Mouse (Mus musculus): ENCODE data around the gene Ano2. TPM values are rescaled to one million over a fixed set of nuclear protein-coding genes. Genes with fewer than 3 reads are reported as not detected.

Ano2 gene
- total and polyA plus RNA-seq, 3 experiments: not detected

- Histone ChIP-seq H3K4me3 (replicated peaks in 1 of 3; ENCODE audit: low read depth in 2 of 3, low read length in 2 of 3, poor library complexity in 1 of 3) (no peak overlapping the region), H3K79me2 (replicated peaks; ENCODE audit: control insufficient read depth, extremely low read depth, insufficient read depth, poor library complexity, severe bottlenecking) (no peaks in the 10 kb centered on the region), H3K4me2 (ENCODE audit: insufficient read depth, low read depth, poor library complexity, severe bottlenecking) (no peak overlapping the region), H3K27me3 (replicated peaks) (peaks cover 77% of the 10 kb centered on the region), H3K27ac (ENCODE audit: insufficient read depth, low read depth) (no peak overlapping the region), H3K9me3 (replicated peaks; ENCODE audit: low read length) (no peaks in the 10 kb centered on the region), H3K4me1 (ENCODE audit: control insufficient read depth in 1 of 2, insufficient read depth in 2 of 2) (no peaks in the 10 kb centered on the region), H3K9ac (ENCODE audit: insufficient read depth, low read depth) (no peak overlapping the region), H3K36me3 (replicated peaks in 1 of 2; ENCODE audit: control insufficient read depth in 1 of 2, insufficient read depth in 1 of 2, low read length in 1 of 2) (no peaks in the 10 kb centered on the region)
- in situ Hi-C loops (cut with MboI; ENCODE audit: low pct_ligation_motif_present, low pct_unique_long_range_greater_than_20kb, low sequenced_read_pairs): no loop called here
- TF ChIP-seq CTCF (conservative IDR thresholded peaks at IDR 0.05 in 1 of 2, IDR thresholded peaks at IDR 0.05 in 1 of 2; ENCODE audit: low read depth in 2 of 2, low read length in 2 of 2) (no peak), MXI1 (IDR thresholded peaks at IDR 0.05; ENCODE audit: low read depth, low read length) (no peak), NRF1 (IDR thresholded peaks at IDR 0.05; ENCODE audit: low read depth, low read length) (no peak), NELFE (IDR thresholded peaks at IDR 0.05; ENCODE audit: low read depth, low read length) (no peak), ZC3H11A (IDR thresholded peaks at IDR 0.05; ENCODE audit: low read depth, low read length) (no peak), SMC3 (IDR thresholded peaks at IDR 0.05; ENCODE audit: low read depth, low read length) (no peak), ZNF384 (IDR thresholded peaks at IDR 0.05; ENCODE audit: low read depth, low read length) (no peak), GABPA (IDR thresholded peaks at IDR 0.05; ENCODE audit: insufficient replicate concordance, low read depth, low read length) (no peak), JUND (conservative IDR thresholded peaks at IDR 0.05; ENCODE audit: low read depth, low read length) (no peak), UBTF (IDR thresholded peaks at IDR 0.05; ENCODE audit: low read depth, low read length) (no peak), HCFC1 (IDR thresholded peaks at IDR 0.05; ENCODE audit: low read depth, low read length) (no peak), RAD21 (IDR thresholded peaks at IDR 0.05; ENCODE audit: low read depth, low read length) (no peak)
- no peak for DNase-seq (ENCODE audit: extremely low read depth)
- dilution Hi-C loops (cut with MboI; ENCODE audit: extremely low pct_ligation_motif_present, extremely low pct_unique_long_range_greater_than_20kb, low sequenced_read_pairs): no loop called here
Measured at GRCm38 (mm10) chr6:126057706-126058105, 367.5 kb downstream of the Ano2 start.

GRCm38 (mm10) chr6:126080531-126080930 lies 390.3 kb downstream of the Ano2 start:
- DNase-seq (ENCODE audit: extremely low read depth): no peak
- no peaks in the 10 kb centered on the region for H3K79me2 ChIP-seq (replicated peaks; ENCODE audit: control insufficient read depth, extremely low read depth, insufficient read depth, poor library complexity, severe bottlenecking)
- no peak overlapping the region for H3K9ac ChIP-seq (ENCODE audit: insufficient read depth, low read depth)
- dilution Hi-C loops (cut with MboI; ENCODE audit: extremely low pct_ligation_motif_present, extremely low pct_unique_long_range_greater_than_20kb, low sequenced_read_pairs) (no loop called here), in situ Hi-C loops (cut with MboI; ENCODE audit: low pct_ligation_motif_present, low pct_unique_long_range_greater_than_20kb, low sequenced_read_pairs) (no loop called here)
- H3K36me3 ChIP-seq (replicated peaks in 1 of 2; ENCODE audit: control insufficient read depth in 1 of 2, insufficient read depth in 1 of 2, low read length in 1 of 2): no peaks in the 10 kb centered on the region
- H3K27ac ChIP-seq (ENCODE audit: insufficient read depth, low read depth): no peak overlapping the region
- H3K4me3 ChIP-seq (replicated peaks in 1 of 3; ENCODE audit: low read depth in 2 of 3, low read length in 2 of 3, poor library complexity in 1 of 3): no peak overlapping the region
- no peaks in the 10 kb centered on the region for H3K9me3 ChIP-seq (replicated peaks; ENCODE audit: low read length)
- H3K4me1 ChIP-seq (ENCODE audit: control insufficient read depth in 1 of 2, insufficient read depth in 2 of 2): no peaks in the 10 kb centered on the region
- TF ChIP-seq POLR2A (IDR thresholded peaks at IDR 0.05; ENCODE audit: low read depth, low read length) (no peak), MYC (IDR thresholded peaks at IDR 0.05; ENCODE audit: low read depth, low read length) (no peak), NRF1 (IDR thresholded peaks at IDR 0.05; ENCODE audit: low read depth, low read length) (no peak), EP300 (IDR thresholded peaks at IDR 0.05; ENCODE audit: low read length) (no peak), IRF4 (IDR thresholded peaks at IDR 0.05; ENCODE audit: low read depth, low read length) (no peak), ELF1 (IDR thresholded peaks at IDR 0.05; ENCODE audit: low read depth, low read length) (no peak), ZNF384 (IDR thresholded peaks at IDR 0.05; ENCODE audit: low read depth, low read length) (no peak), ZKSCAN1 (IDR thresholded peaks at IDR 0.05; ENCODE audit: borderline replicate concordance, low read depth, low read length) (no peak), MAX (IDR thresholded peaks at IDR 0.05; ENCODE audit: low read length) (no peak)
- H3K27me3 ChIP-seq (replicated peaks): peaks cover 69% of the 10 kb centered on the region
- H3K4me2 ChIP-seq (ENCODE audit: insufficient read depth, low read depth, poor library complexity, severe bottlenecking): no peak overlapping the region
